Mouse (Mus musculus) gastrocnemius, postnatal 10 days (tissue): ENCODE results near the gene Defb28. TPM values are rescaled to one million over a fixed set of nuclear protein-coding genes. Genes with fewer than 3 reads are reported as not detected.

ENCODE experiments used
- DNase-seq: peaks from one replicate; pipeline ENCODE4 v3.0.0; 2021; ENCODE audit warnings: mixed read lengths
- long read RNA-seq, 2 experiments: library from polyadenylated mRNA; stranded (forward); transcript quantifications; one replicate each; pipeline ENCODE4 v2.0.0; 2021
- total RNA-seq, 2 experiments: library from RNA; stranded (reverse); gene quantifications; 2 replicates each; pipeline ENCODE4 v1.2.3; 2021

The Defb28 gene
- not detected for total RNA-seq
- long read RNA-seq, experiment 1: 0 reads
- long read RNA-seq, experiment 2: 0 reads

DNA sequence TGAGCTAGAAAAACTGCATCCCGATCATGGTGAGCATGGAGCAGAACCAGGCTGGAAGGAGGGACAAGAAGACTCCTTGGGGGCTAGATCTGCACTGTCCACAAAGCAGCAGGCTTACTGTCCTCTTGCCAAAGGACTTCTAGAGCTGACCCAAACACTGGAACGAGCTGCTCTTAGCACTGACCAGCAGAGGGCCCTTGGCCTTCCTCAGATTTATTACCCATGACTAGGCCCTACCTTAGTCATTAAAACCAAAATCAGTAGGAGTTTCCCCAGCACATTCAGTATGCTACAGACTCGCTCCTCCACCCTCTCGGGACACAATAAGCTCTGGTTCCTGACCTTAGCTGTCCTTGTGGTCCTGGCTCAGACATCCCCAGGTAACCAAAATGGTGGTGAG, at the start of gene Defb28:
TSS of gene Defb28 (plus strand) at position 275 of the 400 bp plus-strand sequence.
- no peak for DNase-seq

DNA sequence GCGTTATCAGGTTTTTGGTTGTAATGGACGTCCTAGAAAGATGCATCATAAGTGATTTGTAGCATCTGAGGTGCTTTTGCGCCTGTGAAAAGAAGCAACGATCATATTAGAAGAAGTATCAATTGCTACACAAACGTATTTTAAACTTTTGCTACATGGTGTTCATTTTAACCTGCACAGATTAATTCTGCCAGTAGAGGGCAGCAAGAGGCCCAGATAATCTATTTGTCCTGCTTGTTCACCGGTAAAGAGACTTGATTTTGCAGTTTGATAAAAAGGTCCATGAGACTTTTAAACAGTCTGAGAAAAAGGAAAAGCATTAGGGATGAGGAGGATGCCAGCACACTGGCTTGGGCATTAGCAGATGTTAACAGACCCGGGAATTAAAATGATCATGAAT, 47.1 kb upstream of the Defb28 start:
- peak; percentile 28 for DNase-seq

DNA sequence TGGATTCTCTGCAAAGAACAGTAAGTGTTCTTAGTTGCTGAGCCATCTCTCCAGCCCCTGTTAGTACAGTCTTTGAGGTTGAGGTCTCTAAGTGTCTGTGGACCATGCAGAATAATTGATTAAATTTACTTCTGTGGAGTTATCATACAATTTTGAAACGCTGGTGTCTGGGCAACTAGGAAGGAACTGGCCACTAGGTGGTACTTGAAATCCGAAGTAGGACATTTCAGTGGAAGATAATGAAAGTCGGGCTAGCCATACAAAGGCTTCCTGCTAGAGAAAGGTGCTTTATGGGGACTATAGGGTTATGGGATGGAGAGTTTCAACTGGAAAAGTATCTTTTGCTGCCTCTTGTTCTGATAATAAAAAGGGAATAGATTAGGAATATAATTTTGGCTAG, 45.6 kb upstream of the Defb28 start:
- DNase-seq: no peak

DNA sequence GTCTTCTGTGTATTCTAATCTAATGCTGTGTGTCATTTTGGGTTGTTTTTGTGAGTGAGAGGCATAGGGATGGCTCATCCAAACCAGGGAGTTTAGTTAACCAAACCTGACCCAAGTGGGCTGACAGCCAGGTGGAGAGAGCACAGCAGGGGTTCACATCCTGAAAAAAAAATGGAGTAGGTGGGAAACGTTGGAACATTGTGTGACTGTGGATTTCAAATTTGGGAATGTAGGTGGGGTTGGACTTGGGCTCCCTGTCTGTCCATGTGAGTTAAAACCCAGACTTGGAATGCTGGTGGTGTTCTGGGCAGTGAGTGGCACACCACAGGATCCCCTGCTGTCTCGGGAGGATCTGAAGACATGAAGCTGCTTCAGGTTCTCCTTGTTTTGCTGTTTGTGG, 41.3 kb upstream of the Defb28 start, which contains the start of gene Defb20:
TSS of gene Defb20 (plus strand) at position 301 of the 400 bp plus-strand sequence.
- no peak for DNase-seq

DNA sequence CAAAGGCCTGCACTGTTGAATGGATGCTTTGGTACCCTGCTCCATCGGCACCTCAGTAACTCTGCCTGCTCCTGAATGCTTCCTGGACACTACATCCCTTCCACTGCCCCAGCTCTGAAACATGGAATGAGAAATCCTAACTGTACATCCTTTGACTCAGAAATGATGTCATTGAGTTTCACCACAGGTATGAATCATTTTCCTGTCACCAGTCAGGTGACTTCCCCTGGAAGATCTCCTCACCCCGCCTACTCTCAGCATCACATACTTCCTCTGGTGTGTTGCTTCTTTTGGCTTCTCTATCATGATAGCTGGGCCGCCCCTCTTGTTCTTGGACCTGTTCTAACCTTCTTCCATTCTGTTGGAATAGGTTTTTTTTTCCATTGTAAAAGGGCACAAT, 37.2 kb upstream of the Defb28 start:
- no peak for DNase-seq

DNA sequence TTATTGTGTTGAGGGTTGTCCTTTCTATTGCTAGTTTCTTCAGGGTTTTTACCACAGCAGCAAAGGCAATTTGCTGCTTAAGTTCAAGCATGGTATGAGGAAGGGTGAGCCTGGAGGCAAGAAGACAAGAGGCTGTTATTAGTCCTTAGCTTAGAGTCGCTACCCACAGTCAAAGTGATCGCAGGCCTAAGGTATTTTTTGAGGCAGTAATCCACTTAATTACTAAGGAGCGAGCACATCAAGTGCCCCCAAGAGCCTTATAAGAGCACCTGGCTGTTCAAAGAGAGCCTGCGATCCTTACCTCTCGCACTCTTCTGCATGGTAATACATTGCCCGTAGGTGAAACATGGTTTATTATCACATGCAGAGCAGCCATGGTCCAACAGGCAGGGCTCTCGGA, 36.3 kb upstream of the Defb28 start:
- DNase-seq: no peak

DNA sequence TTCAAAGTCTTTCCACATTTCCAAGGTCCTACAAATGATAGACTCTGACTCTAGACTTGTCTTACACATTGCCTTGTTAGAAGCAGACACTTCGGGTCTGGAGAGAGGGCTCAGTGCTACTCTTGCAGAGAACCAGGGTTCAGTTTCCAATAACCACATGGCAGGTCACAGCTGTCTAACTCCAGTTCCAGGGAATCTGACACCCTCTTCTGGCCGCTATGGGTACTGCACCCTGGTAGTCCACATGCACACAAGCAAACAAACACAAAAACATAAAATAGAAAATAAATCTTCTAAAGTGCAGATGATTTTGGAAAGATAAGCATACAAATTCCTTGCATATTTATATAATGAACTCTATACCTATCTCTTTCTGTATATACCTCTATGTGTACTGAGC, 31.0 kb upstream of the Defb28 start:
- peak; percentile 7 for DNase-seq

DNA sequence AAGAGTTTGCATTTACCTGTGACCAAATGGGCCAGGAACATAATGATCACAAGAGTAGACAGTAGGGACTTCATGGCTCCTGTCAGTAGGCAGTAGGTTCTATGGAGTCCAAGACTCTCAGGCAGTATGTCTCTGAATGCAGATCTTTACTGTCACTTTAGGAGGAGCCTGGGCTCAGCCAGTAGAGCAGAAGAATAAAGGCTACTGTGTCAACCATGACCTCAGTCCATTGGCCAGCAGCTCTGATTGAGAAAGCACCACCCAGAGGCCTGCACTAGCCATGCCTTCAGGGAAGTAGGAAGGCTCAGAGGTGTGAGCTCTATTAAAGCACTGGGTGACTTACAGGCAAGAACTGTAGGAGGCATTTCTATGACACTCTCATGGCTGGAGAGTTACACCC, 28.0 kb upstream of the Defb28 start, which contains the start of gene Defb22:
TSS of gene Defb22 (minus strand) at position 101 of the 400 bp plus-strand sequence.
- no peak for DNase-seq

DNA sequence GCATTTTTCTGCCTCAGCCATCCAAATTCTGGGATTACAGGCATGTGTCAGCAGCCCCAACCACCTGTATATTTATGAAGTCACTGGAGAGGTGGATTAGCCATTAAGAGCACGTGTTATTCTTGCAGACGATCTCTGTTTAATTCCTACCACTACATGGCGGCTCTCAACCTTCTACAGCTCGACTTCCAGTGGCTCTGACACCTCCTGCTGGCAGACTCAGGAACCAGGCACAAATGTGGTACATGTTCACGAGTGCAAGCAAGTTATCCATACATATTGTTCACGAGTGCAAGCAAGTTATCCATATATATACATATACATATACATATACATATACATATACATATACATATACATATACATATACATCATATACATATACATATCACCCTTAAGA, 24.9 kb upstream of the Defb28 start:
- no peak for DNase-seq

DNA sequence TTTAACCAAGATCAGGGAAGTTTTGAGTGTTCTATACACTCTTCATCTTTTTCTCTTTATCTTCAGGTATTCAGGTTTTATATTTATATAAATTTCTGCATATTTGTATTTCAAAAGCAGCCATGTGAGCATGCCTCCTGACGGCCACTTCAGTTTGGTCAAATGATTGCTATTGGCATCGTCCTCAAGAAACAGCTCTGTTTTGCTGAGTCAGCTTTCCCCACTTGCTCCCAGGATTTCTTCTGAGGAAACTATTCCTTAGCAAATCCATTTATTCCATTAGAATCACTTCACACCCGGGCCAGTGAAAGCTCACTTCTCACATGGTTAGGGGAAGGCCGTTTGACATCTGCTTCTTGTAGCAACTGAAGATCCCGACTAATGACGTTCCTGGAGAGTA, 20.0 kb upstream of the Defb28 start:
- no peak for DNase-seq

DNA sequence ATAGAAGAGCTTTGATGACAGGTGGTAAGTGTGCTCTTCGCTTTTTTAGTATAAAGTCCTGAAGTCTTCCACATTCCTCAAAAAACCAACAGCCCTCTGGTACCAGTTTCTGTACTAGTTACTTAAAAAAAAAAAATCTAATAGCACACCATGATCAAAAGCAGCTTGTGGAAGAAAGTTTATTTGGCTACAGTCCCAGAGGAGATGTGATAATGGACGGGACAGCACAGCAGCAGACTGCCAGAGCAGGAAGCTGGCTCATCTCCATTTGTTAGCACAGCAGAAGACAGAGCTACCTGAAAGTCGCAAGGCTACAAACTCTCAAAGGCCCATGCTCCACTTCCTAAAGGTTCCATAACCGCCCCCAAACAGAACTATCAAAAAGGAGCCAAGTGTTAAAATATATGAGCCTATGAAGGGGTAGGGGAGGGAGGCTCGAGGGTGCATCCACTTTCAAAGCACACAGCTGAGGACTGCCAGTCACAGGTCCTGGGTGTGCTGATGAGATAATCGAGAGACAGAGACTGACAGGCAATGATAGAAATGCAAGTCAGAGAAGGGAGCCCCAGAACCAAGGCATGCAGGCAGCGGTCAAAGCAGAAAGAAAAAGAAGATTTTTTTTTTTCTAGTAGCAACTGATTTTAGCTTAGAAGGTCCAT, 17.7 kb upstream of the Defb28 start:
- no peak for DNase-seq

DNA sequence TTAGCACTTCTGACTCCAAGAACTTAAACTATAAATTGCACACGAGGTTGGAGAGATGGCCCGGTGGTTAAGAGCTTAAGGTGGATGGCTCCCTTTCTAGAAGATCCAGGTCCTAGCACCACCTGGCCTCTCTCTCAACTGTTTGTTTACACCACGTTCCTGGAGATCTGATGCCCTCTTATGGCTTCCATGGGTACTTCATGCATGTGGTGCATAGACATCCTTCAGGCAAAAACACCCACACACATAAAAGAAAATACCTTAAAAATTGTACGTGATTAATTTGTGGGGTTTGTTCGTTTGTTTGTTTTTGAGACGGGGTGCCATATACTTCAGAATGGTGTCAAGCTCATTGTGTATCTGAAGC, 17.2 kb upstream of the Defb28 start:
- DNase-seq: no peak

DNA sequence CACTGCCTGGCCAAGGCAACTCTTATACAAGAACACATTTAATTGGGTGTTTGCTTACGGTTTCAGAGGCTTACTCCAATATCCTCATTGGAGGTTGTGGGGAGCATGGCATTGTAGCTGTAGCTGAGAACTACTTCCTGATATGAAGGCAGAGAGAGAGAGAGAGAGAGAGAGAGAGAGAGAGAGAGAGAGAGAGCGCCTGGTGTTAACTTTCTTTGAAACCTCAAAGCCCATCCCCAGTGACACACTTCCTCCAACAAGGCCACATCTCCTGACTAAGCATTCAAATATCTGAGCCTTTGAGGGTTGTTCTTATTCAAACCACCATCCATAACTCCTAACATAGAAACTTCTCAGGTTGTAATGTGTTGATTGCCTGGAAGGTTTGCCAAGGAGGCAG, 14.1 kb upstream of the Defb28 start:
- DNase-seq: no peak

DNA sequence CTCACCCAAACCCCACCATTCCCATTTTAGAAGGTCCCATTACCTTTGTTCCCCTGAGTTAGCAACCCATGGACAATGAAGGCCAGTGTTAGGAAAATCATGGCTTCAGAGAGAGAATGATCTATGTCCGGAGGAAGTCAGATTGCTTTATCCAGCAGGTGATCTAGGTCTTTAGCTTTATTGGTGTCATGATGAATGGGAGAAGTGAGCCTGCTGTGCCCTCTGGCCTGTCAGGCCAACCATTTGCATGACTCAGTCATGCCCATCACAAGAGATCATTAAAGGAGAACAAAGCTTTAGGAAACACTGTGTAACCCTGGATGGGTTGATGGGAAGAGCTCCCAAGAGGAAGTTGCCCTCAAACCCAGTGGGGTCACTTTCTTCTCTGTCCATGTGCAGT, 6.5 kb upstream of the Defb28 start, which contains the start of gene Defb26:
TSS of gene Defb26 (minus strand) at position 101 of the 400 bp plus-strand sequence.
- DNase-seq: no peak

DNA sequence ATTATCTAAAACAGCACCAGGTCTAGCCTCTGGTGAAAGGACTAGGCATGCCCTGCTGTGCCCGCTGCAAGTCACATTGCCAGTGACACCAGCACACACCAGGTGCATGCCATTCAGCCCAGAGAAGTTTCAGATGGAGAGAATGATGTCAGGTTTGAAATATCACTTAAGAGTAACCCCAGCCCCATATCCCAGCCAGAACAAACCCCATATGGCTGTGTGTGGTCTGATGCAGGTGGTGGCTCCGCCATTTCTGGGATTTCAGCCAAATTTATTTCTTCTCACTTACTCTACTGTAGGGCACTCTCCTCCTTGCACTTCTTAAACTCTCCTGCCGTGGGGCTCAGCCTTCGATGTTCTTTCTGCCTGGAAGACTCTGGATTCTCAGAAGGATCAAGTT, 2.0 kb upstream of the Defb28 start:
- no peak for DNase-seq

DNA sequence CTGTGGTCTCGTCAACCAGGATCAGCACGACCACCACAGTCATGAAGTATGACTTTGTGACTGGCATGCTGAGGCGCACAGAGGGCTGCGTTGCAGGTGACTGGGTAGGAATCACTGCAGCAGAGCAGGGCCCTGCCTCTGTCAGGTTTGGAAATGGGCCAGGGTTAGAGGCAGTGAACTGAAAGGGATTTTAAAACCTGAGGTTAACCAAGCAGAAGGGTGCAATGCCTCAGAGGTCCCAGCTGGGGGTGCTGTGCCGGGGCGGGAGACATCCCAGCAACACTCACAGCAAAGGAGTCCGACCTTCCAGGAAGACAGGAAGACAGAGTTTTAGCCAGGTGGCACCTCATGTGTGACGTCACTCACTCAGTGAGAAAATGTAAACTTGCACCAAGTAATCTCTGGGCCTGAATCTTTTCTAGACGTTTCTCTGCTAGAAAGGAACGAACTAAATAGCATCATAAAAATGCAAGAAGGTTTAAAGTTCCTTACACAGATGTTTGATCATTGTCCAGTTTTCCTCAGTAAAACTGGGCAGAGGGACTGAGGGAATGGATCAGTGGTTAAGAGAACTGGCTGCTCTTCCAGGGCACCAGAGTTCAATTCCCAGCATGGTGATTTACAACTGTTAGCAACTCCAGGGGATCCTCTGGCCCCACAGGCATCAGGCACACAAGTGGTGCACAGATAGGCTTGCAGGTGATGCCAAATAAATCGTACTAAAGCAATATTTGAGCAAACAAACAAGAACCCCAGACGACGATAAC, 22.1 kb downstream of the Defb28 start, which contains the start of gene Defb29:
TSS of gene Defb29 (minus strand) at position 155 of the 767 bp plus-strand sequence.
- no peak for DNase-seq

DNA sequence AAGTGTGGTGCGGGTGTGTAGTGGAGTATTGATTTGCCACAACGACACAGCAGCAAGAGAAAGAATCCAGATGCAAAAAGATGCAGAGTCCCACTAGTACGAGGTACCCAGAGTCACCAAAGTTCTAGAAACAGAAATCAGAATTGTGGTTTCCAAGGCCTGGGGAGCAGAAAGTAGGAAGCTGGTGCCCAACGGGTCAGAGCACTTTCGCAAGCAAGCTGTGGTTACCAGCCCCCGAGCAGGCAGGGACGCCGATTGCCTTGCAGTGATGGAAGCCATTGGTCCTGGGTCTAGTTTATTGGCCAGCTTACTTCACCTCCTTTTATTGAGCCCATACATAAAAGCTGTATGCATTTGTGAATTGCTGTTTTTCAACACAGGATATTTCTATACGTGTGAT, 23.9 kb downstream of the Defb28 start:
- DNase-seq: no peak

DNA sequence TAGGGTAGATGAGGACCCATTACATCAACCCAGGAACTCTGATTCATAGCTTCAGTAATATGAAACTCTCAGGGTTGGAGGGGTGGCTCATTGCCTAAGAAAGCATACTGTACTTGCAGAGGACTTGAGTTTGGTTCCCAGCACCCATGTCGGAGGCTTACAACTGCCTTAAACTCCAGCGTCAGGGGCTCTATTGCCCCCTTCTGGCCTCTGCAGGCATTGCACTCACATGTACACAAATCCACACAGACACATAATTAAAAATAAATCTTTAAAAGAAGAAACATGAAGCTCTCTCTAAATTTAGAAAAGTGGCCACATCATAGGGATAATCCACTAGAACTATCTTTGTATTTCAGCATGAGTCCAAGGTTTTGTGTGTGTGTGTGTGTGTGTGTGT, 24.8 kb downstream of the Defb28 start:
- no peak for DNase-seq

DNA sequence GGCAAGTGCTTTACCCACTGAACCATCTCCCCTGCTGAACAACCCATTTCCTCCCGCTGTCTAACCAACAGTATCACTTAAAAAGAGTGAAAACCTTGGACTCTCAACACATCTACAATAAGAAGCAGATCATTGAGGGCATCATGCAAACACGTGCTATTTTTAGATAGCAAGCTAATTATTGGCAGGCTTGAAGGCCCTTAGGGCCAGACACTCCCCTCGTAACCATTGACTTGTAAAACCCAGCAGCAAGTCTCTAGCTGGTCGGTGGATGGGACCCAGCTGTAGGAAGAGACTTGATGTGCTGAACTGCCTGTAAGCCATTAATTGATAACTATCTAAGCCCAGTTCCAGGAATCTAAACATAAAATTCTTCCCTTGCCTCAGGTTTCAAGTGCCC, 25.4 kb downstream of the Defb28 start:
- no peak for DNase-seq

DNA sequence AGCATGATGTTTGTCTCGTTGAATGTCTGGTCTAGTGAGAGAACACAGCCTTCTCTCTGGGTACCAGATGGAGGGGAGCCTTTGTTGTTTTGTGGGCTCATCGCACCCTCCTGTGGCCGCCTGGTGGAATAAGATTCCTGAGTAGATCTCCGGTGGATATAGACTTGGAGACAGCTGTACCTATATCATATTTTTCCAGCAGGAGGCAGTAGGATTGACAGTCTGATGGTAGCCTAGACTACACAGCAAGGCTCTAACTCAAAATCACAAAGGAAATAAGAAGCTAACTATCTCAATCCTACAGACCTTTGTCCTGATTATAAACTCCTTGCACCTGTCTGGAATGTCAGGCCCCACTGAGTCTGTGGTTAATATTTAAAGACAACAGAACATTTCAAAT, 26.6 kb downstream of the Defb28 start:
- peak; percentile 9 for DNase-seq

DNA sequence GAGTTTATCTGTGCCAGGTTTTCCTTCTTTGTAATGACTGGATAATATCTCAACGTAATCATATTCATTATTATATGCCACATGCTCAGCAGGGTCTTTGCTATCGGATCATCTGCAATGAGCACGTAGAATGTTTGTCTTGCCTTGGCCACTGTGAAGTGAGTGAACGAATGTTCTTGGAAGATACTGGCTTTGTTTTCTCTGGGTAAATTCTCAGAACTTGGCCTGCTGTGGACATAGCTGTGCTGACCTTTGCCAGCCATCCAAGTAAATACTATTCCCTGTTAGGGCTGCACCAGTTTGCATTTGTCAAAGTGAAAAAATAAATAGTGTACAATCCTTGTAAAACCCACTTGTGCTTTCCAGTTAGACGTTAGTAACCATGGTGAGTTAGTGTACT, 30.1 kb downstream of the Defb28 start:
- no peak for DNase-seq

DNA sequence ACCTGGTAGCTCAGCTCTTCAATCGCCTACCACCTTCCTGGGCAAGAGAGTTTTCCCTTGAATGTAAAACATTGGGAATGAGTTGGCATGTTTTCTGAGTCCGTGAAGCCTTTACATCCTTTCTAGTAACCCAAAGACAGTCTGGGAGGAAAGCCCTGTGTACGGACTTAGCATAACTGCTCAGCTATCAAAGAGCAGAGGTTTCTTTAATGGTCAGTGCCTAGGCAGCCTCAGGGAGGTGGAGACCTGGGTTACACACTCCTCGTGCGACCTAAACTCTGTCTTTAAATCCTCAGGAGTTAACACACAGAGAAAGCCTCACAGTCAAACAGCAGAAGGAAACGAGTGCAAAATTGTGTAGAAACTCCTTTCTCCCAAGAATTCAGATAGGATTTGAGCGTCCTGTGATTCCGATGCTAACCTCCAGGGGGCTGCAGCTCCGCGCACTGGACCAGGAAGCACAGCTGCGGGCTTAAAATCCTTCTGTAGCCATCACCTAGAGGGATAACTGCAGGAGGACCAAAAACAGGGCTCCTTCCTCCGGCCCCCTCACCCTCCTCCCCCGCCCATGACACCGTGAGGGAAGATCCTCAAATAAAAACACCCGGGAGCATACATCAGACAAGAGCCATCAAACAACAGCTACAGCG, 35.8 kb downstream of the Defb28 start:
- DNase-seq: peak; percentile 69

DNA sequence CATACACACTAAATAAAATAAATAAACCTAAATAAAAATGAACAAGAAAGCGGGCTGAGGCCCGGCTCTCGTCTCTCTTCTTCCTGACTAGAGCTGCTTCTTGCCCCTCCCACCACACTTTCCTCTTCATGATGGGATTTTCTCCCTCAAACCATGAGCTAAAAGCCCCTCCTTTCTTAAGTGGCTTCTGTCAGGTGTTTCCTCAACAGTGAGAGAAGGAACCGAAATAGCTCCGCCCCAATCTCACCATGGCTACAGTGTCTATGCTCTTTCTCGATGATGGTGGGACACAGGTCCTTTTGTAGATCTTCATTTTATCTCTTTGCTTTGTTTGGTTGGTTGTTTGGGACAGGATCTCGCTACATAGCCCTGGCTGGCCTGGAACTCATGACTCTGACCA, 38.6 kb downstream of the Defb28 start:
- no peak for DNase-seq
